Mouse (Mus musculus) brain, embryonic 14.5 days (tissue): ENCODE measurements around the gene Eif2s2.

Experiments used
- CTCF ChIP-seq: fragments of 200-500 bp; IDR thresholded peaks from 2 replicates; pipeline ENCODE4 v1.5.1; 2012; ENCODE audit warnings: inconsistent platforms, mild to moderate bottlenecking, moderate library complexity, borderline replicate concordance; ENCODE audit not compliant: insufficient read depth, insufficient read length; ENCODE audit errors: extremely low read depth
- POLR2A ChIP-seq: fragments of 200-500 bp; IDR thresholded peaks from 2 replicates; pipeline ENCODE4 v1.6.1; 2012; ENCODE audit warnings: mild to moderate bottlenecking, inconsistent platforms, borderline replicate concordance; ENCODE audit not compliant: poor library complexity, insufficient read depth, insufficient read length, severe bottlenecking; ENCODE audit errors: extremely low read depth

DNA sequence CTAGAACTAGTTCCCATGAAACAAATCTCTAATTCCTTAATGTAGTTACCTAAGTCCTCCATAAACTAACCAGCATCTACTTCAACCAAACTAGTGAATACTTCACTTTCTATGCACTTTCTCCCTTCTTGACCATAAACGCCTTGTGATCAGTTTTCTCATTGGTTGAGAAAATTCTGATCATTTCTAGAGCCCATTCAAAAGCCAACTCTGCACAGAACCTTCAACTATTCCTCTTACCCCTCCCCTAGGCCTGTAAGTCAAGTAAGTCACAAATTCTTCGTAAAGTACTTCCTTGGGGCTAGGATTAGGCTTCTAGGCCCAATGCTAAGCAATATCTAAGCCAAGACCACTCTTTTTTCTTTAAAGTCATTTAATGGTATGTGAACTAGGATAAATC is 1.1 kb downstream of the Eif2s2 start:
- TF ChIP-seq CTCF = no peak
- no peak for TF ChIP-seq POLR2A
